Mouse (Mus musculus) stomach, embryonic 16.5 days (tissue): Measurements from ENCODE around the gene Dnajc2. TPM values are rescaled to one million over a fixed set of nuclear protein-coding genes. Genes with fewer than 3 reads are reported as not detected.
A peak's percentile ranks its signal among the peaks of the same experiment; 100 is the strongest.

Experiments used
- ATAC-seq: fragments of 200-750 bp; cut with Nextera tagmentation; 2 replicates; pipeline ENCODE4 v1.8.0; 2017; ENCODE audit warnings: moderate number of reproducible peaks, moderate TSS enrichment; ENCODE audit not compliant: insufficient read depth, low FRiP score
- H3K27ac ChIP-seq: fragments of 300-500 bp; sonication (generic); 2 replicates; pipeline ENCODE4 v1.5.1; 2014; ENCODE audit warnings: low read length
- H3K27me3 ChIP-seq: fragments of 300-500 bp; sonication (generic); 2 replicates; pipeline ENCODE4 v1.6.1; 2014; ENCODE audit warnings: low read length, control low read depth, mixed read lengths; ENCODE audit not compliant: control insufficient read depth, insufficient read depth
- H3K36me3 ChIP-seq: fragments of 300-500 bp; sonication (generic); 2 replicates; pipeline ENCODE4 v1.6.1; 2014; ENCODE audit warnings: low read length; ENCODE audit not compliant: control insufficient read depth, insufficient read depth
- H3K4me1 ChIP-seq: fragments of 300-500 bp; sonication (generic); 2 replicates; pipeline ENCODE4 v1.6.1; 2014; ENCODE audit warnings: low read length, control low read depth, mixed read lengths; ENCODE audit not compliant: control insufficient read depth, insufficient read depth
- H3K4me2 ChIP-seq: fragments of 300-500 bp; sonication (generic); 2 replicates; pipeline ENCODE4 v1.6.1; 2014; ENCODE audit warnings: low read depth, low read length, mixed read lengths
- H3K4me3 ChIP-seq: fragments of 300-500 bp; sonication (generic); replicated peaks from 2 replicates; pipeline ENCODE4 v1.5.1; 2014; ENCODE audit warnings: mild to moderate bottlenecking, low read length
- H3K9ac ChIP-seq: fragments of 300-500 bp; sonication (generic); 2 replicates; pipeline ENCODE4 v1.6.1; 2014; ENCODE audit warnings: low read length
- H3K9me3 ChIP-seq: fragments of 300-500 bp; sonication (generic); replicated peaks from 2 replicates; pipeline ENCODE4 v1.6.1; 2016; ENCODE audit warnings: low read length, control low read depth; ENCODE audit not compliant: control insufficient read depth
- WGBS: fragments of 180-500 bp; shearing (Covaris S2); extraction: QIAGEN DNeasy Blood & Tissue Kit; methylation state at CpG from one replicate; pipeline ENCODE4 v1.1.7; 2014; 5-methylcytosine and 5-hydroxymethylcytosine counted together
- polyA plus RNA-seq: library from polyadenylated mRNA; unstranded; fragments of >200 nt; fragmentation: Nextera tagmentation; extraction: Ambion mirVana; gene quantifications from 2 replicates; pipeline ENCODE4 v1.2.1, GENCODE M21; 2015

Dnajc2 gene
- polyA plus RNA-seq, 1 experiment from 2014 or later, result 47.6 TPM

DNA sequence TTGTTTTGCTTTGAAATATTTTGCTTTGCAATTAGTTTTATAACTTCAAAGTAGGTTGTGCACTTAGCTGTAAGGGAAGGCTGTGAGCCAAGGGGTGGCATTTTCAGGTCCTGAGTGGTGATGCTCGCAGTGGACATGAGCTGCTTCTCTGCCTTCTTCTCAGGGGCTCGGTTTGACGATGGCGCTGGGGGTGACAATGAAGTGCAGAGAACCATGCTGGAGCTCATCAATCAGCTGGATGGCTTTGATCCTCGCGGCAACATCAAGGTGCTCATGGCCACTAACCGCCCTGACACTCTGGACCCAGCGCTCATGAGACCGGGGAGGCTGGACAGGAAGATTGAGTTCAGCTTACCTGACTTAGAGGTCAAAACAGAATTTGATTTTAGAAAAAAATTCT lies 17.9 kb upstream of the Dnajc2 start:
- Histone ChIP-seq H3K27ac (no peak overlapping the region), H3K9me3 (no peaks in the 10 kb centered on the region), H3K4me3 (no peak overlapping the region), H3K9ac (no peak overlapping the region), H3K4me1 (no peaks in the 10 kb centered on the region), H3K27me3 (no peaks in the 10 kb centered on the region), H3K4me2 (no peak overlapping the region), H3K36me3 (peaks cover 6% of the 10 kb centered on the region; the same call in 1 of the 2 replicates)
- 88% methylated on average over 9 of the region's 9 CpGs for WGBS
- no peak for ATAC-seq

GRCm38 (mm10) chr5:21792166-21792565 lies 7.1 kb upstream of the Dnajc2 start:
- Histone ChIP-seq H3K4me2 (no peak overlapping the region), H3K27ac (no peak overlapping the region), H3K27me3 (no peaks in the 10 kb centered on the region), H3K4me3 (no peak overlapping the region), H3K4me1 (peaks cover 3% of the 10 kb centered on the region; the same call in 1 of the 2 replicates), H3K9ac (no peak overlapping the region), H3K9me3 (no peaks in the 10 kb centered on the region), H3K36me3 (peaks cover 3% of the 10 kb centered on the region; the same call in 1 of the 2 replicates)
- no peak for ATAC-seq

- no peak for ATAC-seq
- Histone ChIP-seq H3K4me3 (no peak overlapping the region), H3K9ac (no peak overlapping the region), H3K36me3 (no peaks in the 10 kb centered on the region), H3K4me2 (no peak overlapping the region), H3K27me3 (no peaks in the 10 kb centered on the region), H3K27ac (no peak overlapping the region), H3K4me1 (peaks cover 5% of the 10 kb centered on the region; the same call in 1 of the 2 replicates), H3K9me3 (no peaks in the 10 kb centered on the region)
- 74% methylated on average over 5 of the region's 5 CpGs for WGBS
Observed at GRCm38 (mm10) chr5:21789061-21789460, 4.0 kb upstream of the Dnajc2 start.

DNA sequence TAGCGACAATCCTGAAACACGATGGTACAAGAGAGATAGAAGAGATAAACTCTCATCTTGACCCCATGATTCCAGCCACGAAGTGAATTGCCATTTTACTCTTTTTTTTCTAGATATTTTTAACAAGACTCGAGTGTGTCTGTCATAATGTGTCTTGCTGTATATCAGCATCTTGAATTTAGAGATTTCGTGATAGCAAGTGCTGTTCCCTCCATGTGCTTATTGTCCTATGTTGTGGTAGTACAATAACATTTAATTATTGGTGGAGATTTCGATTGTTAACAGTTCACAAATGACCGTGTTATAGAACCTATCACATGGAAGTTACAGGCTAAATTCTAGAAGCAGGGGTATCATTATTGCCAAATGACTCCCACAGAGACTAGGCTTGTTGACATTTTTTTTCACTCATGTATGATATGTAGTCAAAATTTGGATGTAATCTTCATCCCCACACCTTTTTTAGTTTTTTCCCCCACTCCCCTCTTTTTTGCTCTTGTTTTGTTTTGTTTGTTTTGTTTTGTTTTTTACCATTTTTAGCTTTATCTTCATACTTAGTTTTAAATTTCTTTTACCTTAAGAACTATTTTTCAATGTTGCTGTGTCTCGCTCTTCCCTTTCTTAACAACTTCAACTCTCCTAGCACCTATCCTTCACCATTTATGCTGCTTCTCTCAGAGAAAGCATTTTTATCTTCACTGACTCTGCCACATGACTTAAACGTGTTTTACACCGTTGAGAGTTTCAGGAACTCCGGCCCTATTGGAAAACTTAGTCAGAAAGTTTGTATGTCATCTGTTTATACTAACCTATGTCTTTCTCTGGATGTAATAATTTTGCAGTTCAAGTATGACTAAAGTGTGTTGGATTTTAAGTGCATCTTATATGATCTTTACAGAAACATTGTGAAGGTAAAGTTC lies 2.4 kb upstream of the Dnajc2 start:
- 0 out of 2 replicates have a peak, but pooled peaks cover under 1% of the 10 kb centered on the region for H3K36me3 ChIP-seq
- 33% methylated on average over 11 of the region's 11 CpGs for WGBS
- H3K9ac ChIP-seq, result peak overlapping the region; percentile 78
- ATAC-seq, result no peak
- peaks cover 5% of the 10 kb centered on the region; the same call in 1 of the 2 replicates for H3K4me1 ChIP-seq
- peak overlapping the region; percentile 64 for H3K4me3 ChIP-seq
- H3K27me3 ChIP-seq, result no peaks in the 10 kb centered on the region
- H3K27ac ChIP-seq, result peak overlapping the region; percentile 49
- no peaks in the 10 kb centered on the region for H3K9me3 ChIP-seq
- peak overlapping the region; percentile 76 for H3K4me2 ChIP-seq

- peak overlapping the region; percentile 82 for H3K27ac ChIP-seq
Observed at GRCm38 (mm10) chr5:21786258-21787185, 1.5 kb upstream of the Dnajc2 start.

DNA sequence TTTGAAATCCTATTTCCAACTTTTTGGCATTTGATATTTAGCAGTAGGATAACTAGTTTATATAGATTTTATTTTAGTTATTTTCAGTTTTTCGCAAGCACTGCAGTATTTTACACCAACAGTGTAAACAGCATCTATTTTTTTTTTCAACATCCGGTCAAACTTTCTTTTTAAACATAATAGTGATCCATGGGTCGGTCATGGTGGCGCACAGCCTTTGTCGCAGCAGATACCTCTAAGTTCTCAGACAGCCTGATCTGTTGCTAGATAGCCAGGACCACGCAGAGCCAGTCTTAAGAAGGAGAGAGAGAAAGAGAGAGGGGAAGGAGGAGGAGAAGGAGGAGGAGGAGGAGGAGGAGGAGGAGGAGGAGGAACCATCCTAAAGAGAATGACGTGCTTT lies 725 bp upstream of the Dnajc2 start:
- Histone ChIP-seq H3K4me2 (peak overlapping the region; percentile 70), H3K4me1 (peaks cover 5% of the 10 kb centered on the region; the same call in 1 of the 2 replicates), H3K9ac (no peak overlapping the region), H3K36me3 (0 out of 2 replicates have a peak, but pooled peaks cover 8% of the 10 kb centered on the region), H3K9me3 (no peaks in the 10 kb centered on the region), H3K27ac (no peak overlapping the region), H3K4me3 (no peak overlapping the region), H3K27me3 (no peaks in the 10 kb centered on the region)
- WGBS, result 79% methylated on average over 7 of the region's 7 CpGs
- no peak for ATAC-seq

More at GRCm38 (mm10) chr5:21786258-21787185, 1.5 kb upstream of the Dnajc2 start:
- Histone ChIP-seq H3K9me3 (no peaks in the 10 kb centered on the region), H3K4me1 (peaks cover 5% of the 10 kb centered on the region; the same call in 1 of the 2 replicates), H3K9ac (peak overlapping the region; percentile 78), H3K4me3 (peak overlapping the region; percentile 64), H3K4me2 (peak overlapping the region; percentile 76), H3K27me3 (no peaks in the 10 kb centered on the region), H3K36me3 (0 out of 2 replicates have a peak, but pooled peaks cover 8% of the 10 kb centered on the region)
- ATAC-seq, result peak; percentile 85
- WGBS, result 1% methylated on average over 51 of the region's 51 CpGs

DNA sequence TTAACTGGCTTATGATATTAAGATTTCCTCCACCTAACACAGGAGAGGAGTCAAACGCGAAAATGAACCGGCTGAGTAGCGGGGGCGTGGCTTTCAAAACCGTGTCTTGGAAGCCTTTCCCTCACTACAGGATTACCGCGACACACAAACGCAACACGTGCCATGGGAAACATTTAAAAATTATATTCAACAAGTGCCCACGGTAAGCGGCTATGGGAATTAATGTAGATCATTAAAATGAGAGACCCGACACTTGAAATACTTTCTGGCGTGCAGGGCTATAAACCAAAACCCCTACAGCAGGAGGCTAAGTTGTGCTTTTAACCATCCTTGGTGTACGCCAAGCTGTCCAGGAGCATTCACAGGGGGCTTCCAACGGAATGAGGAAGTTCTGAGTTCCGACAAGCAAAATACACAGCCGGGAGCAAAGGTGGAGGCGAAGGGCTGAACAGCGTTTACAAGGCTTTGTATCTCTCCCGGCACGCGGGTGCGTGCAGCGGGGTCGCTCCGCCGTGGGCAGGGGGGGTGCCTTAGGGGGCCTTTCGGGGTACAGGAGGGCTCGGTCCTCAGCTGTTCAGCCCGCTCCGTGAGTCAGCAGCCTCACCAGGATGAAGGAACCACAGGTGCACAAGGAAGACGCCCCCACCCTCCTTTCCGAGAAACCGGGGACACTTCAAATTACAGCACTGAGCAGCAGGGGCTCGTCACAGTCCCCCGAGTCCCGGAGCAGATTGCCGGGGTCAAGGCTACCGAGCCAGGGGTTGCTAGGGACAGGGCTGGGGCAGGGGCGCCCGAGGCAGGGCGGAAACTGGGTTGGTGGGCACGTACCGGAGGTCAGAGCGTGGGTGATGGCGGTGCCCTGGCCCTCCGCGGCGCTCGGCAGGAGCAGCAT lies 644 bp downstream of the Dnajc2 start:
- H3K36me3 ChIP-seq, result 0 out of 2 replicates have a peak, but pooled peaks cover 11% of the 10 kb centered on the region
- peak overlapping the region; percentile 86 for H3K9ac ChIP-seq
- H3K4me3 ChIP-seq, result peak overlapping the region; percentile 98
- H3K4me1 ChIP-seq, result peaks cover 5% of the 10 kb centered on the region; the same call in 1 of the 2 replicates
- peak; percentile 26 for ATAC-seq
- H3K4me2 ChIP-seq, result peak overlapping the region; percentile 94
- WGBS, result under 1% methylated on average over 51 of the region's 51 CpGs
- H3K27ac ChIP-seq, result peak overlapping the region; percentile 32
- H3K27me3 ChIP-seq, result no peaks in the 10 kb centered on the region
- H3K9me3 ChIP-seq, result no peaks in the 10 kb centered on the region

DNA sequence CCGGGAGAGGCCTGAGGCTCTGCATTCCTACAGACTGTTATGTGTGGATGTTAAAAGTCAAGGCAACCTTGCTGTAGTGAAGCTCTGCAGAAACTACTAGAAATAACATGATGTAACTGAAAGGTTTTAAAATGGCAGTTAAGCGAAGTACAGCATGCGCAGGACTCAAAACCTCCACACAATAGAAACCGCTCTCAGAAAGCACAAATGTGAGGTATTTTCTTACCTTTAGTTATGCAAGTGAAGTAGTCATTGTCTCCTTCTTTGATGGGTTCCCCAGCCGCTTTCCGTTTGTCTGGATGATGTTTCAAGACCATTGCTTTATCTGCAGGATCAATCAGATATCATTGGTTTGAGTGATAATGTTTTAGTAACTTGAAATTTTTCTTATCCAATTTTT lies 8.6 kb downstream of the Dnajc2 start:
- WGBS, result 91% methylated on average over 6 of the region's 6 CpGs
- Histone ChIP-seq H3K9ac (no peak overlapping the region), H3K4me2 (no peak overlapping the region), H3K27ac (no peak overlapping the region), H3K36me3 (0 out of 2 replicates have a peak, but pooled peaks cover 3% of the 10 kb centered on the region), H3K4me3 (no peak overlapping the region), H3K9me3 (no peaks in the 10 kb centered on the region), H3K4me1 (no peaks in the 10 kb centered on the region), H3K27me3 (no peaks in the 10 kb centered on the region)
- ATAC-seq, result no peak
